Mouse (Mus musculus): ENCODE results near the gene Fbxl8. TPM values are rescaled to one million over a fixed set of nuclear protein-coding genes. Genes with fewer than 3 reads are reported as not detected.
A peak's percentile ranks its signal among the peaks of the same experiment; 100 is the strongest.

Fbxl8 gene
- 0.53 and 0.69 TPM in 2 replicates for polyA plus RNA-seq (2014; fragmentation: Nextera tagmentation; extraction: Ambion mirVana)

DNA sequence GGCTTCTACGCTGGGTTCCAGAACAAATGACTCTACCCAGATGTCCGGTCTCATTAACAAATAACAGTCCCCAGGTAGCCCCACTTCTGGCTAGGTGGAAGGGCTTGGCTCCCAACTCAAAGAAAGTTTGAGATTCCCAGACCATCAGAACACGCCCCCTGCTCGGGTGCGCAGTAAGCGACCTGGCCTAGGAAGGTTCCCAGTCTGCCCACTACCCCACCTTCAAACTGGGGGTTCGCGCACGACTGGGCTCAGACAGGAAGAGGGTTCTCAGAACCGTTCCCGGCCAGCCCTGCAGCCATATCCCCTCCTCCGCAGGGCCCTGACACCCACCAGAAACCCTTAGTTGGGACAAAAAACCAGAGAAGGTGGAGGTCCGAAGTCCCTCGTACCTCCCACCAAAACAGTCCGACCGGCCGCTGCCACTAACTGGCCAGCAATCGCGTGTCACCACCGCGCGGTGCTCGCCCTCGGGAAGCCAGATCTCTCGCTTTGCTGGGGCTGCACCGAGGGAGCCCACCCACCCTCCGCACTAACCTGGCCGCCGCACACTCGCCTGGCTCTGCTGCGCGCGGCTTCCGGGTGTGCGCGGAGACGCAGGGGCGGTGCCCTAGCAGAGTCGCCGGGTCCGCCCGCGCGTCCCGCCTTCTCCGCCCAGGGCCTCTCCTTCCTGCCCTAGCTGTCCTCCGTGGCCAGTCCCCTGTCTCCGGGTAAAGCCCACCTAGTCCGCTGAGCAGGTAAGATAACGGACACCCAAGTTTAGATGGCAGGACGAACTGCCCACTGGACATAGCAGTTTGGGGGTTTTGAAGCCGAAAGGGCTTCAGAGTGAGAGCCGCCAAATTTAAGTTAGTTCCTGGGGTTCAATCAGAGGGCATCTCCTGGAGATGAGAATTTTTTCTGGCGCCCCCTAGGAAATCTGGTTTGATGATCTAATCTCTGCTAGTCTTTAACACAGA lies at the start of gene Fbxl8, which contains the start of gene Tradd:
Fbxl8 (plus strand) TSS at position 625 of the 959 bp plus-strand sequence.
Tradd (minus strand) TSS at position 586 of the 959 bp plus-strand sequence.
- Histone ChIP-seq H3K27me3 (ENCODE audit: control insufficient read depth, insufficient read depth, low read length) (peaks cover 78% of the 10 kb centered on the region), H3K4me3 (ENCODE audit: low read depth, low read length) (peak within 1 kb of the TSS; percentile 67), H3K9ac (ENCODE audit: low read length) (peak within 1 kb of the TSS; percentile 55), H3K36me3 (ENCODE audit: control insufficient read depth, insufficient read depth, low read length) (no peaks in the 10 kb centered on the region), H3K4me1 (replicated peaks; ENCODE audit: control insufficient read depth, insufficient read depth, low read length) (peaks cover 20% of the 10 kb centered on the region), H3K9me3 (ENCODE audit: control insufficient read depth, low read length) (no peaks in the 10 kb centered on the region; the same call in 1 of the 2 replicates), H3K4me2 (ENCODE audit: low read depth, low read length, severe bottlenecking) (peak within 1 kb of the TSS; percentile 89), H3K27ac (ENCODE audit: low read depth, low read length) (no peak within 1 kb of the TSS)
- 1% methylated on average over 54 of the region's 54 CpGs for WGBS
- ATAC-seq (replicated peaks; ENCODE audit: low FRiP score) (peak; percentile 47), DNase-seq (ENCODE audit: low spot score) (peak; percentile 81)

DNA sequence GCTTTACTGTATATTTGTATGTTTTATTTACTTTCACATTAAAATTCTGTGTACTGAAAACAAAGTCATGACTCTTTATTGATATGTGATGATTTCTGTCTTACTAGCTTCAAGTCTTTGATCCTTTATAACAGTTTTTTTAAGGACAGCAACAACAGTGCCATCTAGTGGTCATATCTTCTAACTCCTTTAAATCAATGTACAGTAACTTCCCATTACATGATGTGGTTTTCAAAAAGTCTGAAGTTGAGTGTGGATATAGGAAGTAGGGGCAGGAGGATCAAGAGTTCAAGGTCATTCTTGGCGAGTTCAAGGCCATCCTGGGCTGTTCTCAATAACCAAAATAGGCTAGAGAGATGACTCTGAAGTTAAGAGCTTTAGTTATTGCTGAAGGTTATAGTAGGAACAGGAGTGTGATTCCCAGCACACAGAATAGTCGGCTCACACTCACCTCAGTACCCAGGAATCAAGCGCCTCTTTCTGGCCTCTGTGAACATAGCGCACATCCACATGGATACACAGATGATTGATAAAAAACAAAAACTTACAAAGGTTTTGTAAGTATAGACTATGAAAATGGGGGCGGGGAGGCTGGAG lies 46.4 kb upstream of the Fbxl8 start:
- no peaks in the 10 kb centered on the region for H3K27me3 ChIP-seq (ENCODE audit: control insufficient read depth, insufficient read depth, low read length)
- no peak overlapping the region for H3K9ac ChIP-seq (ENCODE audit: low read length)
- no peak overlapping the region for H3K4me3 ChIP-seq (ENCODE audit: low read depth, low read length)
- no peak overlapping the region for H3K27ac ChIP-seq (ENCODE audit: low read depth, low read length)
- WGBS: 81% methylated on average over 5 of the region's 5 CpGs
- no peaks in the 10 kb centered on the region for H3K36me3 ChIP-seq (ENCODE audit: control insufficient read depth, insufficient read depth, low read length)
- ATAC-seq (replicated peaks; ENCODE audit: low FRiP score) (no peak; the same call in 1 of the 2 replicates), DNase-seq (ENCODE audit: low spot score) (no peak)
- H3K4me2 ChIP-seq (ENCODE audit: low read depth, low read length, severe bottlenecking): no peak overlapping the region
- H3K4me1 ChIP-seq (replicated peaks; ENCODE audit: control insufficient read depth, insufficient read depth, low read length): no peaks in the 10 kb centered on the region
- H3K9me3 ChIP-seq (ENCODE audit: control insufficient read depth, low read length): no peaks in the 10 kb centered on the region

DNA sequence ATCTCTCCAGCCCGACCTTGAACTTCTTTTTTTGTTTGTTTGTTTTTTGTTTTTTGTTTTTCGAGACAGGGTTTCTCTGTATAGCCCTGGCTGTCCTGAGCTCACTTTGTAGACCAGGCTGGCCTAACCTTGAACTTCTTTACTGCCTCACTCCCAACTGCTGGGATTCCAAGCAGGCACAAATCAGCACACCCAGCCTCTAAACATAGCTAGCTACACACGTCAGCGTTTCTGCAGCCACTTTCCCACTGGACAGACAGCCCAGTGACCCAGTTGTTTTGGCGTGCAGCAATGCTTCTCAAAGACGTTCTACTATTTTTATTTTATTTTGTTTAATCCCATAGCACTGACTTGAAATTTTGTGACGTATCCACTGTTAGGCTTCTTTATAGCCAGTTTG lies 40.6 kb upstream of the Fbxl8 start:
- H3K27ac ChIP-seq (ENCODE audit: low read depth, low read length): no peak overlapping the region
- H3K36me3 ChIP-seq (ENCODE audit: control insufficient read depth, insufficient read depth, low read length): no peaks in the 10 kb centered on the region
- no peaks in the 10 kb centered on the region for H3K27me3 ChIP-seq (ENCODE audit: control insufficient read depth, insufficient read depth, low read length)
- H3K4me3 ChIP-seq (ENCODE audit: low read depth, low read length): no peak overlapping the region
- H3K4me2 ChIP-seq (ENCODE audit: low read depth, low read length, severe bottlenecking): no peak overlapping the region
- H3K9ac ChIP-seq (ENCODE audit: low read length): no peak overlapping the region
- 82% methylated on average over 7 of the region's 7 CpGs for WGBS
- peaks cover 5% of the 10 kb centered on the region for H3K4me1 ChIP-seq (replicated peaks; ENCODE audit: control insufficient read depth, insufficient read depth, low read length)
- H3K9me3 ChIP-seq (ENCODE audit: control insufficient read depth, low read length): no peaks in the 10 kb centered on the region
- ATAC-seq (replicated peaks; ENCODE audit: low FRiP score) (no peak), DNase-seq (ENCODE audit: low spot score) (no peak)

DNA sequence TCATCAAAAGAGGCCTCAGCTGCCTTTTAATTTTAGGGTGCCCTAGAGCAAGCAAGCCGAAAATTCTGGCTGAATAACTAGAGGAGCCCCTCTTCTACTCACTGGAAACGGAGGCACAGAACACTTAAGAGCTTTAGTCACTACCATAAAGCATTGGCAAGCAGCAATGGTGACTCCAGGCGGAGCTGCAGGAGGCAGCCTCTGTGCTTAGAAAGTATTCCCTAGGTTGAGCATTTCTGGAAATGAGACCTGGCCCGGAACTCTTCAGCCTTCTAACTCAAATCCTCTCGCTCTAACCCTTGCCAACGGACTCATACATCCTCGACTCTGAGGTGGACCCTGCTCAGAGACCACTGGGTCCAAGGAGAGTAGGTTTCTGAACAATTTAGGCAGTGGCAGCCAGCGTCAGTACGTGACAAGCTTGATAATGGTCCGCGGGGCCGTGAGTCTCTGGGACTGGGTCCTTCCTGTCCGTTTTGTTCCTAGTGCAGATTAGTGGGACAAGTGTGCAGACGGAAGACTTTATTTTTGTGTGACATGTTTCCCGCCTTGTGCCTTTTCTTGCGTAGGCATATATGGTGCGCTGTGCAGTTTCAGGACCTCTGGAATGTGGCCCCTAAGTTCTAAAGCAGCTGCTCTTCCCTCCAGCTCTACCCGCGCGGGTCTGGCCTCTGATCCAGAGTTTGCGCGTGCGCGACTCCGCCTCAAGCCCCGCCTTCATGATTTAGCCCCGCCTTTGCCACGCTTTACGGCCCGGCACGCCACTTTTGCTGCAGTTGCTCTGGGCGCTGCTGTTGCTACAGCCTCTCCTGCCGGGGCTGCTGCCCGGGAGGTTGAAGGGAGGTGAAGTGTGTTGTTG lies 39.8 kb upstream of the Fbxl8 start, which contains the start of gene D230025D16Rik:
D230025D16Rik (plus strand) TSS at position 733 of the 859 bp plus-strand sequence.
- Histone ChIP-seq H3K9ac (ENCODE audit: low read length) (peak within 1 kb of the TSS; percentile 89), H3K4me3 (ENCODE audit: low read depth, low read length) (peak within 1 kb of the TSS; percentile 91), H3K9me3 (ENCODE audit: control insufficient read depth, low read length) (no peaks in the 10 kb centered on the region), H3K4me2 (ENCODE audit: low read depth, low read length, severe bottlenecking) (peak within 1 kb of the TSS; percentile 85), H3K36me3 (ENCODE audit: control insufficient read depth, insufficient read depth, low read length) (no peaks in the 10 kb centered on the region), H3K27me3 (ENCODE audit: control insufficient read depth, insufficient read depth, low read length) (no peaks in the 10 kb centered on the region), H3K4me1 (replicated peaks; ENCODE audit: control insufficient read depth, insufficient read depth, low read length) (peaks cover 5% of the 10 kb centered on the region), H3K27ac (ENCODE audit: low read depth, low read length) (peak within 1 kb of the TSS; percentile 46; the same call in 1 of the 2 replicates)
- 3% methylated on average over 34 of the region's 34 CpGs for WGBS
- ATAC-seq (replicated peaks; ENCODE audit: low FRiP score) (peak; percentile 94), DNase-seq (ENCODE audit: low spot score) (peak; percentile 97)

DNA sequence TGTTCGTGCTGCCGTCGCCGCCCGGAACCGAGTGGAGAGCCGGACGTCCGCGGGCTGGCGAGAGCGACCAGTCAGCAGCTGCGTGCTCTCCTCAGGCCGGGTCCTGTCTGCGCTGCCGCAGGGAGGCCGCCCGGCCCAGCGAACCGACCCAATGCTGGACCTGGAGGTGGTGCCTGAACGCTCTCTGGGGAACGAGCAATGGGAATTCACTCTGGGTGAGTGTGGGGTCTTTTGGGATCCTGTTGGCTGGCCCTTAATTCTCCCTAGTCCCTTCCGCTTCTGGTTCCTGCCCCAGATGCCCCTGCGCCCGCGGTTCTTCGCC lies 39.2 kb upstream of the Fbxl8 start:
- ATAC-seq (replicated peaks; ENCODE audit: low FRiP score) (no peak), DNase-seq (ENCODE audit: low spot score) (no peak)
- H3K9ac ChIP-seq (ENCODE audit: low read length): peak overlapping the region; percentile 89
- 0 out of 2 replicates have a peak overlapping the region, but pooled peaks have one; percentile 46 for H3K27ac ChIP-seq (ENCODE audit: low read depth, low read length)
- H3K9me3 ChIP-seq (ENCODE audit: control insufficient read depth, low read length): no peaks in the 10 kb centered on the region
- H3K4me3 ChIP-seq (ENCODE audit: low read depth, low read length): peak overlapping the region; percentile 91
- H3K36me3 ChIP-seq (ENCODE audit: control insufficient read depth, insufficient read depth, low read length): no peaks in the 10 kb centered on the region
- WGBS: under 1% methylated on average over 27 of the region's 27 CpGs
- H3K4me2 ChIP-seq (ENCODE audit: low read depth, low read length, severe bottlenecking): peak overlapping the region; percentile 85
- peaks cover 5% of the 10 kb centered on the region for H3K4me1 ChIP-seq (replicated peaks; ENCODE audit: control insufficient read depth, insufficient read depth, low read length)
- H3K27me3 ChIP-seq (ENCODE audit: control insufficient read depth, insufficient read depth, low read length): no peaks in the 10 kb centered on the region

DNA sequence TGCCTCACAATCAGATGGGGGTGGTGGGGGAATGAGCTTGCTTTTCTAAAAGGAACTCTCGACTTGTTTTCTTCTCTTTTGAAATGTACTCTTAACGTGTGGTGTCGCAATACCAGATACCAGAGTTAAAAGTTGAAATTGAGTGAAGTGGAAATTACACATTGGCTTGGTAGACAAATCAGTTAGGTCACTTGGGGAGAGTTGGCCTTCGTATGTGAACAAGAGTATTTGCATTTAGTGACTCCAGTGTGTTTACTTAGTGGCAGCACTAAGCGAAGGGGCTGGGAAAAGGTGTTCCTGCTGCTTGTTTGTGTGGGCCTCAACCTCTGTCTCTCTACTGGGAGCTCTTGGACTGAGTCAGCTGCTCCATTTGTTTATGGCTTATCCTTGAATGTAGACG lies 38.5 kb upstream of the Fbxl8 start:
- Histone ChIP-seq H3K9me3 (ENCODE audit: control insufficient read depth, low read length) (no peaks in the 10 kb centered on the region), H3K4me3 (ENCODE audit: low read depth, low read length) (peak overlapping the region; percentile 91), H3K27me3 (ENCODE audit: control insufficient read depth, insufficient read depth, low read length) (no peaks in the 10 kb centered on the region), H3K4me2 (ENCODE audit: low read depth, low read length, severe bottlenecking) (peak overlapping the region; percentile 85), H3K9ac (ENCODE audit: low read length) (peak overlapping the region; percentile 89), H3K27ac (ENCODE audit: low read depth, low read length) (no peak overlapping the region), H3K4me1 (replicated peaks; ENCODE audit: control insufficient read depth, insufficient read depth, low read length) (peaks cover 5% of the 10 kb centered on the region), H3K36me3 (ENCODE audit: control insufficient read depth, insufficient read depth, low read length) (no peaks in the 10 kb centered on the region)
- no peak for DNase-seq (ENCODE audit: low spot score)
- 38% methylated on average over 6 of the region's 6 CpGs for WGBS
- no peak for ATAC-seq (replicated peaks; ENCODE audit: low FRiP score)

DNA sequence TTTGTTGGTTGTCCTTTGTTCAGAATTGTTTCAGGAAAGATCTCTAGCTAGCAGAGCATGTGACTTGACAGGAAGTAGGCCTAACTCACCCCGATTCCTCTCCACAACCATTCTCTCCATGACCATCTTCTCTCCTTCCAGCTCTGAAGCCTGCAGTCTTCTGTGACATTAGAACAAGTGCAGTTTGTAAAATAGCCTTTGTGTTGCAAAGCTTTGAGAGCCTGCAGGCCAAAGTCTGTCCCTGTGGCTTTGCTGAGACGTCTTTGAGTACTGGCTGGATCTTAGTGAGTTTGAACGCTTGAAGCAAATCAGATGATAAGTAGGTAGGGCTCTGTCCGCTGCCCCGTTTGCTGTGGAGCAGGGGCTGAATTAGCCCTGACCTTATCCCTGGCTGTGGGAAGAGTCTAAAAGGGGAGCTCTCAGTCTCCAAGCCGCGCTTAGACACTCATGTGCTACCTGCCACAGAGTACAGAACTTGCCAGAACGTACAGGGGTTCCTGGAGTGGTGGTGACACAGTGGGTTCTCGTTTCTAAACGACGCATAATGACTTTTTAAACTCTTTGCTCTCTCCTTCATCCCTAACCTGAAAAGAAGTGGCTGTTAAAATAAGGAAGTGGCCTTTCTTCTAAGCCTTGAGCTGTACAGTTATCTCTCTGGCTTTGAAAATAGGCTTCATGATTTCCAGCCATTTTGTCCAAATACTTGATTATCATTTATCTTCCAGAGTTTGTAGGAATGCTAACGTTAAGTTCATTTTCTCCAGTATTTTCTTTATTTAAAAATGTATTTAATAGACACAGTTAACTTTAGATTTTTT lies 32.7 kb upstream of the Fbxl8 start:
- no peak overlapping the region for H3K27ac ChIP-seq (ENCODE audit: low read depth, low read length)
- no peaks in the 10 kb centered on the region for H3K36me3 ChIP-seq (ENCODE audit: control insufficient read depth, insufficient read depth, low read length)
- DNase-seq (ENCODE audit: low spot score): no peak
- H3K9ac ChIP-seq (ENCODE audit: low read length): no peak overlapping the region
- ATAC-seq (replicated peaks; ENCODE audit: low FRiP score): no peak
- no peak overlapping the region for H3K4me2 ChIP-seq (ENCODE audit: low read depth, low read length, severe bottlenecking)
- H3K27me3 ChIP-seq (ENCODE audit: control insufficient read depth, insufficient read depth, low read length): no peaks in the 10 kb centered on the region
- no peaks in the 10 kb centered on the region for H3K4me1 ChIP-seq (replicated peaks; ENCODE audit: control insufficient read depth, insufficient read depth, low read length)
- WGBS: 87% methylated on average over 12 of the region's 12 CpGs
- H3K4me3 ChIP-seq (ENCODE audit: low read depth, low read length): no peak overlapping the region
- no peaks in the 10 kb centered on the region for H3K9me3 ChIP-seq (ENCODE audit: control insufficient read depth, low read length)

All from forebrain, embryonic 11.5 days (tissue).